ENCODE assay signal across 23 mouse cellular contexts in genomic region chr15:103604481-103604880, GRCm38 (mm10). TPM values are rescaled to one million over a fixed set of nuclear protein-coding genes. Genes with fewer than 3 reads are reported as not detected.
"Had no signal": no experiment of that assay in that cellular context is flagged by ENCODE, and none has a peak within 500 bp of the region (broad histone marks: within the 10 kb centered on the region; RNA-seq: fewer than 3 reads in every experiment).

No protein-coding gene starts in this region.

- H3K9ac ChIP-seq: liver, embryonic 15.5 days; lung, embryonic 14.5 days; neural tube, embryonic 15.5 days had no signal

- H3K27me3 ChIP-seq: liver, embryonic 15.5 days; neural tube, embryonic 15.5 days had no signal

- DNase-seq: kidney, adult 11 months; kidney, adult 9 months; kidney, postnatal 36 days; lung, embryonic 14.5 days; lung, postnatal 10 days; lung, postnatal 4 days; midbrain, embryonic 14.5 days; thymus, adult 2 months; thymus, postnatal 25 days had no signal

- H3K36me3 ChIP-seq: limb, embryonic 10.5 days; liver, embryonic 15.5 days; midbrain, embryonic 10.5 days; neural tube, embryonic 15.5 days had no signal

- H3K27ac ChIP-seq: kidney, postnatal 0 days; layer of hippocampus, adult 2 months; limb, embryonic 10.5 days; liver, embryonic 15.5 days; midbrain, embryonic 10.5 days; neural tube, embryonic 15.5 days; stomach, postnatal 0 days had no signal

- H3K4me3 ChIP-seq: layer of hippocampus, adult 2 months; limb, embryonic 10.5 days; liver, embryonic 15.5 days; midbrain, embryonic 10.5 days; myocyte; neural tube, embryonic 15.5 days had no signal

- H3K4me1 ChIP-seq: limb, embryonic 10.5 days; liver, embryonic 15.5 days; midbrain, embryonic 10.5 days; neural tube, embryonic 15.5 days had no signal

RNA-seq across cellular contexts. Expression of gene Glycam1, which starts 39.6 kb away (rescaled TPM):
- total RNA-seq: megakaryocyte, adult 5-6 weeks had no signal
- polyA plus RNA-seq: intestine, embryonic 14.5 days; kidney, postnatal 0 days; limb, embryonic 10.5 days; limb, embryonic 14.5 days; liver, embryonic 11.5 days; liver, embryonic 15.5 days; lung, embryonic 14.5 days; midbrain, embryonic 10.5 days; midbrain, embryonic 14.5 days; myocyte; neural tube, embryonic 11.5 days; neural tube, embryonic 15.5 days; thymus, adult 2 months; urinary bladder, adult 2 months had no signal
